ENCODE assay signal across 8 mouse cellular contexts in the genomic region with DNA sequence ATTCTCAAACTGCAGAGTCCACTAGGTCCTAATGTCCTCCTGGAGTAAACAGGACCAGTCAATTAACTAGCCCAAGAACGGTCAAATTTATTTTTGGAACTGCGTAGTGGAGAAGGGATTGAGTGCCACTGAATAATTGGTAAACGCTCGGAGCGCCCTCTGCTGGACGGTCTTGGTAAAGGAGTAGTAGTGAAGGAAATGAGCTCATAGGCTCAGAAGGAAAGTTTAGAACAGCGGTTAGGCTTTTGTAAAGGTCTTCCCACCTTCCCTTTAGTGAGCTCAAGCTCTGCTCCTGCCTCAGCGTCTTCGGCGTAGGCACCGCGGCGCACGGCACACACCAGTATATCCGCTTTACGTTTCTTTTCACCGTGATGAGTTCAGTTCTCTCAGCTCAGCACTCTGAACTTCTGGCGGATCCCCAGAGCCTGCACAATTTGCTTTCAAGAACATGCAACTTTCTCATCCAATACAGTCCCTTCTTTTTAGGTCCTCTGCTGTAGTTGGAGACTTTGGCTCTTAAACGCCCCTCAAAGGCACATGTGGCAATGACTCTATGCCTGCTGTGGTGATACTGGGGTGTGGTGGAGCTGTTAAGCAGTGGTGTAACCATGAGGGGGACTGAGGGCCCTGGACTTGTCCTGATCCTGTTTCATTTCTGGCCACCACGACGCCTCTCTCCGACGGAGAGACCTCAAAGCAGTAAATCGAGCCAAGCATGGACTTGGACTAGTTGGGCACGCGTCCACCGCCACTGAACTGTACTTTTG. TPM values are rescaled to one million over a fixed set of nuclear protein-coding genes. Genes with fewer than 3 reads are reported as not detected.
A peak's percentile ranks its signal among the peaks of the same experiment; 100 is the strongest.
DNase-seq lines count a peak whose midpoint lies in the region; ATAC-seq and TF ChIP-seq lines count a peak whose summit lies in the region.

No protein-coding gene starts in this region.

- intact Hi-C loops in heart, adult 2 months (cut with DNase I): loop anchor here (1.0 to 5.0 kb wide), 2 partner anchors 71 to 250 kb away; no protein-coding TSS in a partner anchor

- no peak overlapping the region for H3K27ac ChIP-seq in embryonic facial prominence, embryonic 13.5 days
- H3K27ac ChIP-seq in heart, adult 2 months: peak overlapping the region; percentile 60
- H3K27ac ChIP-seq in kidney, adult 2 months (ENCODE audit: insufficient read depth, low read depth, low read length): peak overlapping the region; percentile 63
- no peak overlapping the region; the same call in 1 of the 2 replicates for H3K27ac ChIP-seq in limb, embryonic 12.5 days
- H3K27ac ChIP-seq in midbrain, embryonic 15.5 days: no peak overlapping the region
- H3K27ac ChIP-seq in spleen, adult 2 months (ENCODE audit: insufficient read depth, low read length): no peak overlapping the region

- peak; percentile 82 for TF ChIP-seq EP300 in heart, adult 2 months (IDR thresholded peaks at IDR 0.05; ENCODE audit: insufficient read depth, low read depth, low read length)

- 24% methylated on average over 27 of the region's 27 CpGs for WGBS in embryonic facial prominence, embryonic 13.5 days
- 13% methylated on average over 27 of the region's 27 CpGs for WGBS in heart, adult 2 months
- 12% methylated on average over 27 of the region's 27 CpGs for WGBS in kidney, adult 2 months
- WGBS in limb, embryonic 12.5 days: 25% methylated on average over 27 of the region's 27 CpGs
- WGBS in midbrain, embryonic 15.5 days: 29% methylated on average over 27 of the region's 27 CpGs
- 31% methylated on average over 27 of the region's 27 CpGs for WGBS in spleen, adult 2 months

- H3K9me3 ChIP-seq in embryonic facial prominence, embryonic 13.5 days: no peaks in the 10 kb centered on the region
- H3K9me3 ChIP-seq in limb, embryonic 12.5 days: no peaks in the 10 kb centered on the region
- H3K9me3 ChIP-seq in midbrain, embryonic 15.5 days: no peaks in the 10 kb centered on the region

- no peak for TF ChIP-seq POLR2A in heart, adult 2 months (IDR thresholded peaks at IDR 0.05; ENCODE audit: insufficient read depth, low read depth, low read length)
- no peak for TF ChIP-seq POLR2A in kidney, adult 2 months (IDR thresholded peaks at IDR 0.05; ENCODE audit: low read depth, low read length)
- TF ChIP-seq POLR2A in spleen, adult 2 months (IDR thresholded peaks at IDR 0.05; ENCODE audit: low read depth, low read length): no peak

- TF ChIP-seq CTCF in heart, adult 2 months (IDR thresholded peaks at IDR 0.05): peak; percentile 94
- TF ChIP-seq CTCF in kidney, adult 2 months (conservative IDR thresholded peaks at IDR 0.05; ENCODE audit: insufficient read depth, insufficient read length, low read depth, low read length): peak; percentile 89
- TF ChIP-seq CTCF in spleen, adult 2 months (IDR thresholded peaks at IDR 0.05; ENCODE audit: extremely low read depth, insufficient read depth, insufficient read length, insufficient replicate concordance): peak; percentile 51; the same call in 1 of the 2 replicates

- peak overlapping the region; percentile 57 for H3K4me2 ChIP-seq in embryonic facial prominence, embryonic 13.5 days
- peak overlapping the region; percentile 52 for H3K4me2 ChIP-seq in limb, embryonic 12.5 days
- H3K4me2 ChIP-seq in midbrain, embryonic 15.5 days: peak overlapping the region; percentile 42

- no peak for ATAC-seq in embryonic facial prominence, embryonic 13.5 days (ENCODE audit: insufficient number of reproducible peaks, insufficient read depth, low FRiP score, low TSS enrichment, low read depth)
- ATAC-seq in limb, embryonic 12.5 days (ENCODE audit: insufficient number of reproducible peaks, insufficient read depth, low FRiP score, low TSS enrichment, low read depth): peak; percentile 66; the same call in 1 of the 2 replicates
- peak; percentile 52 for ATAC-seq in midbrain, embryonic 15.5 days (replicated peaks)

- DNase-seq in 3T3-L1 (ENCODE audit: low read depth, low spot score): peak; percentile 93
- DNase-seq in adrenal gland, postnatal 36 days: peak; percentile 93
- peak; percentile 85 to 94 for DNase-seq in heart, adult 2 months
- DNase-seq in kidney, adult 2 months: peak; percentile 93
- peak; percentile 47 to 80 for DNase-seq in spleen, adult 2 months (ENCODE audit: low read depth in 1 of 2, low spot score in 2 of 2)

- no peaks in the 10 kb centered on the region for H3K36me3 ChIP-seq in embryonic facial prominence, embryonic 13.5 days
- H3K36me3 ChIP-seq in heart, adult 2 months (ENCODE audit: control insufficient read depth, insufficient read depth, low read length): no peaks in the 10 kb centered on the region
- no peaks in the 10 kb centered on the region for H3K36me3 ChIP-seq in kidney, adult 2 months (ENCODE audit: control insufficient read depth, insufficient read depth, low read length)
- no peaks in the 10 kb centered on the region for H3K36me3 ChIP-seq in limb, embryonic 12.5 days
- no peaks in the 10 kb centered on the region for H3K36me3 ChIP-seq in midbrain, embryonic 15.5 days (replicated peaks)
- H3K36me3 ChIP-seq in spleen, adult 2 months (ENCODE audit: control insufficient read depth, insufficient read depth, low read length): no peaks in the 10 kb centered on the region

- H3K27me3 ChIP-seq in embryonic facial prominence, embryonic 13.5 days: no peaks in the 10 kb centered on the region
- no peaks in the 10 kb centered on the region for H3K27me3 ChIP-seq in heart, adult 2 months (ENCODE audit: control insufficient read depth, insufficient read depth, low read length)
- H3K27me3 ChIP-seq in kidney, adult 2 months (replicated peaks; ENCODE audit: control insufficient read depth, insufficient read depth, low read length): no peaks in the 10 kb centered on the region
- H3K27me3 ChIP-seq in limb, embryonic 12.5 days: 0 out of 2 replicates have a peak, but pooled peaks cover 3% of the 10 kb centered on the region
- H3K27me3 ChIP-seq in midbrain, embryonic 15.5 days (replicated peaks): no peaks in the 10 kb centered on the region
- H3K27me3 ChIP-seq in spleen, adult 2 months (ENCODE audit: control insufficient read depth, insufficient read depth, low read length): no peaks in the 10 kb centered on the region

- peak overlapping the region; percentile 29 for H3K4me3 ChIP-seq in embryonic facial prominence, embryonic 13.5 days
- H3K4me3 ChIP-seq in heart, adult 2 months: peak overlapping the region; percentile 31; the same call in 1 of the 2 replicates
- H3K4me3 ChIP-seq in kidney, adult 2 months (ENCODE audit: insufficient read depth, low read depth, low read length): peak overlapping the region; percentile 53
- peak overlapping the region; percentile 23; the same call in 1 of the 2 replicates for H3K4me3 ChIP-seq in limb, embryonic 12.5 days (replicated peaks)
- no peak overlapping the region for H3K4me3 ChIP-seq in midbrain, embryonic 15.5 days
- H3K4me3 ChIP-seq in spleen, adult 2 months (ENCODE audit: extremely low read depth, insufficient read depth, insufficient read length): peak overlapping the region; percentile 45; the same call in 1 of the 2 replicates

- no peaks in the 10 kb centered on the region; the same call in 1 of the 2 replicates for H3K4me1 ChIP-seq in embryonic facial prominence, embryonic 13.5 days
- peaks cover 1% of the 10 kb centered on the region; the same call in 1 of the 2 replicates for H3K4me1 ChIP-seq in heart, adult 2 months (ENCODE audit: control insufficient read depth, insufficient read depth, low read length)
- H3K4me1 ChIP-seq in kidney, adult 2 months (ENCODE audit: control insufficient read depth, insufficient read depth, low read length): peaks cover 8% of the 10 kb centered on the region; the same call in 1 of the 2 replicates
- H3K4me1 ChIP-seq in limb, embryonic 12.5 days (replicated peaks): peaks cover 20% of the 10 kb centered on the region
- H3K4me1 ChIP-seq in midbrain, embryonic 15.5 days: peaks cover 6% of the 10 kb centered on the region; the same call in 1 of the 2 replicates
- no peaks in the 10 kb centered on the region; the same call in 1 of the 2 replicates for H3K4me1 ChIP-seq in spleen, adult 2 months (ENCODE audit: control insufficient read depth, insufficient read depth, insufficient read length)

- peak overlapping the region; percentile 61; the same call in 1 of the 2 replicates for H3K9ac ChIP-seq in embryonic facial prominence, embryonic 13.5 days
- peak overlapping the region; percentile 79 for H3K9ac ChIP-seq in heart, adult 2 months (ENCODE audit: low read depth, low read length)
- H3K9ac ChIP-seq in limb, embryonic 12.5 days (replicated peaks): 0 out of 2 replicates have a peak overlapping the region, but pooled peaks have one; percentile 34
- H3K9ac ChIP-seq in midbrain, embryonic 15.5 days: no peak overlapping the region

- H3K79me2 ChIP-seq in heart, adult 2 months (replicated peaks; ENCODE audit: control insufficient read depth, insufficient read depth, low read length): no peaks in the 10 kb centered on the region

RNA-seq across cellular contexts. Expression of gene Klhl8, which starts 16.6 kb away (rescaled TPM):
- 10 to 100 TPM; 19.7 to 20.5 TPM for total RNA-seq in adrenal gland, postnatal 36 days (2021)
- polyA plus RNA-seq in embryonic facial prominence, embryonic 13.5 days (2015; fragmentation: Nextera tagmentation; extraction: Ambion mirVana): 15.3 and 17.0 TPM in 2 replicates
- 10 to 100 TPM; 11.0 to 12.1 TPM for total RNA-seq in heart, adult 2 months (2021)
- 7.7 and 16.6 TPM in 2 replicates for polyA plus RNA-seq in heart, adult 2 months (2012; rRNA removed)
- 5.6 and 6.1 TPM in 2 replicates for polyA plus RNA-seq in kidney, adult 2 months (2012; rRNA removed)
- polyA plus RNA-seq in limb, embryonic 12.5 days (2016; fragmentation: Nextera tagmentation; extraction: Ambion mirVana): 13.2 and 13.8 TPM in 2 replicates
- polyA plus RNA-seq in midbrain, embryonic 15.5 days (2015; fragmentation: Nextera tagmentation; extraction: Ambion mirVana): 45.2 and 46.4 TPM in 2 replicates
- polyA plus RNA-seq in spleen, adult 2 months (2012; rRNA removed): 1.5 and 2.0 TPM in 2 replicates

RNA-seq across cellular contexts. Expression of gene Hsd17b13, which starts 49.6 kb away (rescaled TPM):
- total RNA-seq in adrenal gland, postnatal 36 days (2021): under 1 TPM in 1 of 2 experiments, not detected in 1; 0.20 TPM
- polyA plus RNA-seq in embryonic facial prominence, embryonic 13.5 days (2015; fragmentation: Nextera tagmentation; extraction: Ambion mirVana): 0.54 TPM in 1 of 2 replicates, not detected in the other
- not detected for total RNA-seq in heart, adult 2 months (2021)
- 0.32 TPM in 1 of 2 replicates, not detected in the other for polyA plus RNA-seq in heart, adult 2 months (2012; rRNA removed)
- 0.13 TPM in 1 of 2 replicates, not detected in the other for polyA plus RNA-seq in kidney, adult 2 months (2012; rRNA removed)
- not detected in 2 replicates for polyA plus RNA-seq in limb, embryonic 12.5 days (2016; fragmentation: Nextera tagmentation; extraction: Ambion mirVana)
- polyA plus RNA-seq in midbrain, embryonic 15.5 days (2015; fragmentation: Nextera tagmentation; extraction: Ambion mirVana): 0.17 and 0.19 TPM in 2 replicates
- 1.6 and 1.8 TPM in 2 replicates for polyA plus RNA-seq in spleen, adult 2 months (2012; rRNA removed)

Comparison
In these comparisons a context has a peak if more than half of its experiments do, and no peak if none do; other contexts are left out.
1. H3K27ac ChIP-seq: peak in heart, adult 2 months (single experiment) and kidney, adult 2 months (single experiment); none in embryonic facial prominence, embryonic 13.5 days (single experiment), limb, embryonic 12.5 days (single experiment), midbrain, embryonic 15.5 days (single experiment) and spleen, adult 2 months (single experiment).
2. Peak in every context shown above with its lines, with median percentiles within 50 percentile points of each other: DNase-seq, H3K4me2 ChIP-seq and CTCF ChIP-seq.